Mouse (Mus musculus) cerebellum, adult 9-11 months (tissue): ENCODE measurements around the gene F11r.
"Not testable (repeated sequence)": the region's sequence is repeated elsewhere in the genome, so short reads cannot be mapped to it uniquely, and the experiment has no call there.

Experiments
- DNase-seq: peaks from one replicate; pipeline ENCODE4 v3.0.0; 2022

Gene F11r

DNA sequence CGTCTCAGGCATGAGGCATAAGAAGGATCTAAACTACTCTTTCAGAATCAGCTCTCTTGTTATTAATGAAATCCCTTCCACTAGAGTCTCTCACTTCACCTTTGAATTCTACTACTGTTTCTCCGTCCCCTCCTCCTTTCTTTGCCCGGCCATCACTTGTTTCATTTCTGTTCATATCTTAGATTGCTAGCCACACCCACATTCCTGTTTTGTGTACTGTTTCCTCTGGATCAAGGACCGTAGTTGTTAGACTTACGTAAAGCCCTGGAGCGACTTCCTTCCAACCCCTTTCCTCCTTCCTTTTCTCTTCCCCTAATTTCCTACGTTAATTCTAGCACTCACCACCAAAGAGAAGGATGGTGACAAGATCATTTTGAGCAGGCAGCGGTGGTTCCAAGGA lies 1.7 kb downstream of the F11r start:
- no peak for DNase-seq

DNA sequence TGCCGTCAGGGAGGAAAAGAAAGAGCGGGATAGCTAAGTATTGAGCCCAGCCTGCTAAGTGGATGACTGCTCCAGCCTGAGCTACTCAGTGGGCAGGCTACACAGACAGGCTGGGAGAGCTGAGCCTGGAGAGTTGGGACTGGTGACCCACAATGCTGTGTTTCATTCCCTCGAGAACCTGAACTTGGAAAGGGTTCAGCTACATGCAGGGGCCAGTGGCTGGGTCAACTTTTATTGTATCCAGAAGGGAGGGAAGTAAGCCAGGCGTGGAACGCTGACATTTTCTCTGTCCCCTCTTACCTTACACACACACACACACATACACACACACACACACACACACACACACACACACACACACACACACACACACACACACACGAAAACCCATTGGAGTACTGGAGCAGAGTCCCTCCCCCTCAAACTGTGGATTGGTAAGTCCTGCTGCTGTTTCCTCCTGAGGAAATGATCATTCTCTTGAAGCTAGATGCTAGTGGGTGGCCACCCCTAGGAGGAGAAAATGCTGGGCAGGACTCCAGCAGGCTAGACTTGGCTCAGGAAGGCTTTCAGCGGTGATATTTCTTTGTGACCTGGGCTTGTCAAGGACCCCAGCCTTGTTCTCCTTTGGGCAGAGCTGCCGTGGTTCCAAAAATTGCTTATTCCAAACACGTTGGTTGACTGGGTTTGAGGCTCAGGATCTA lies 2.8 kb downstream of the F11r start:
- DNase-seq: no peak

DNA sequence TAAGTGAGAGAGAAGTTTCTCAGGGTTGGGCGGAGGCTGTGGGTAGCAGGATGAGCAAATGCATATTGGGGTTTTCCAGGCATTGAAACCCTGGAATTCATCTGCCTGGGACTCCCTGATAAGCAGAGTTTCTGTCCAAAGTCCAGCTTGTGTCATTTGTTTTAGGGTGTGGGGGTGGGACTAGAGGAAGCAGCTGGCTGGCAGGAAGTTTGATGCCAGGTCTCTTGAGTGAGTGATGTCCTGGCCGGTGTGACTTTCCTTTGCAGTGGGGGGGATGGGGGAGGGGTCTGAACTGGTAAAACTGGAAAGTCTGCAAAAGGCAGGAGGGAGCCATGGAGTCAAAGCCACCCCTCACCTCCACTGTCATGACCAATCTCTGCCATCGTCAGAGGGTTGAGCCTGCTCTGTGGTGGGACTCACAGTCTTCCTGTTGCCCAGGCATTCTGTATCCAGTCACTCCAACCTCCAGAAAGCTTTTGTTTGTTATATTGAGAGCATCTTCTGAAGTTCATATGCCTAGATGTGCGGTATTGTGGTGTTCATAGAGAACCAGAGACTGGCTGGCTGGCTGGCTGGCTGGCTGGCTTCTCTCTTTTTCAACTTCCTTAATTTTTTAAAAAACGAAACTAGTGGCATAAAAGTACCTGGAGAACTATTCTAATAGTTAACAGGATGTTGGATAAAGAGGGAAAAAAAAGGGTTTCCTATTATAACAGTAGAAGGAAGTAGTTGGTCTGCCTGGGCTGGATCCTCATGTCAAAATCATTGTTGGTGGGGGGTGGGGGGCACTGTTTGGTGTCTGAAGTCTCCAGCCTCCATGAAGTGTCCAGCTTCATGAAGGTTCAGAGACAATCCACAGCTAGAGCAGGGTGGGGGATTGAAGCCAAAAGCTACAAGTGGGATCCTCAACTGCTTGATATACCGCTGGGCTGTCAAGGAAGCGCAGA lies 4.4 kb downstream of the F11r start:
- DNase-seq: no peak

DNA sequence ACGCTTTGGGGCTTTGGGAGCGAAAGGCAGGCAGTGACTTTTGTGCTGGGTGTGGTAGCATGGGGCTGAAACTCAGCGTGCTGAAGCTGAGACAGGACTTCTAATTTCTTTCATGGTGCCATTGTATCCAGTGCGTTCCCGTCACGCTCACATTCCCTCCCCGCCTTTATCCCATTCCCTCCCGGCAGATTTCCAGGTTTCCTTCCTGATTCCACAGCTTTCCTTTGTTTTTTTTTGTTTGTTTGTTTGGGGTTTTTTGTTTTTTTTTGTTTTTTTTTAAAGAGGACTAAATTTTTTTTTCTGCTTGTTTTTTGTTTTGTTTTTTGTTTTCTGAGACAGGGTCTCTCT lies 5.1 kb downstream of the F11r start:
- DNase-seq: no peak

DNA sequence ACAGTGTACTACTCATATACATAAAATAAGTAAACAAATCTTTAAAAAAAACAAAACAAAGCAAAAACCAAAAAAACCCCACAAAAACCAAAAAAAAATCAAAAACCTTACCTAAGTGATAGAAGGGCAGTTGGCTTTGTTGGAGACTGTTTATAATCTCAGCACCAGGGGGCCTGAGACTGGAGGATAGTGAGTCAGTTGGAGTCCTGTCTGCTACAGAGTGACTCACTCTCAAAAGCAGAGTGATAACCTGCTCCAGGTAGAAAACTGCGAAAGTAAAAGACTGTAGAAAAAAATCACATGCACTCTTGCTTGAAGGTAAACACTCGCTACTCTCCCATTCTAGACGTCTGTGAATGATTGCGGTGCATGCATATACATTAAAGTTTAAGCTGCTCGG lies 7.7 kb downstream of the F11r start:
- no peak for DNase-seq

DNA sequence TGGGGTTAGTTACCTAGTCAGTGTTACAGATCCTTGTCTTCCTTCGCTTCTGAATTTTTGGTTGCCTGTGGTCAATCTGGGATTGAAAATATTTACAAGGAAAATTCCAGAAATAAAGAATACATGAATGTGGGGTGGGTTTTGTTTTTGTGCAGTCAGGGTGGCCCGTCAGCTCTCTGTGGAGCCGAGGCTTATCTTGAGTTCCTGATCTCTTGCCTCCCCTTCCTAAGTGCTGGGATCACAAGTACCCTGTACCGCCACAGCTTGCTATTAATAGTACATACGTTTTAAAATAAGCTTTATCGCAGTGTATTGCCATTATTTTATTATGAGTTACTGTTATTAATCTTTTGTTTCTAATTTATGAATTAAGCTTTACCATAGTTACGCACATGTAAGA lies 9.5 kb downstream of the F11r start:
- no peak for DNase-seq

DNA sequence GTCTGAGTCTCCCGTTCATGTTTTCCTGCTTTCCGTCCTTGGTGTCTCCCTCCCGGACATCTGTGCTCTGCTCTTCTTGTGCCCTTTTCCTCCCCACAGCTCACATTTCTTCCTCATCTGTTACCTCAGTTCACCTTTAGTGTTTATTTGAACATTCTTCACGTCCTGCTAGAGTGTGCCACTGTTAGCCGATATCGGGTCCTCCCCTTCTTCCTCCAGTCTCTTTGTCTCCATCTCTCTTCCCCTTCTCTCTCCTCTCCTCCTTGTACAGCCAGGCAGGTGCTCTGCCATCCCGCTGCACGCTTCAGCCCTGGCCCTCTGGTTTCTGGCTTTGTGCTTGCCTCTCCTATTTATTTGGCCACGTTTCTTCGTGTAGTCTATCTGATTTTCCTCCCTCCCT lies 10.4 kb downstream of the F11r start:
- DNase-seq: no peak

DNA sequence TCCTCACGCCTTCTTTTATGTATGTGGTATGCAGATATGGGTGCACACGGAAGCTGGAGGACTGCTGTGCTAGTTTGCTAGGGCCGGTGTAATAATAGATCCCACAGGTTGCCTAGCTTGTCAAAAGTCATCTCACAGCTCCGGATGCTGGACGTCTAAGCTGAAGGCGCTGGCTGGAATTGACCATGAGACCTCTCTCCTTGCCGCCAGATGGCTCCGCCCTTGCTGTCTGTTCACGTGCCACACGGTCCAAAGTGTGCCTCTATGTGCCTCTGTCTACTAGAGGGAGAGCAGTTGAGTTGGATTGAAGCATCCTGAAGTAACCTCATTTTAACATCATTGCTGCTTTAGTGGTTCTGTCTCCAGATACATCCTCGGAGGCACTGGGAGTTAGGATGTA lies 12.7 kb downstream of the F11r start:
- DNase-seq: no peak

DNA sequence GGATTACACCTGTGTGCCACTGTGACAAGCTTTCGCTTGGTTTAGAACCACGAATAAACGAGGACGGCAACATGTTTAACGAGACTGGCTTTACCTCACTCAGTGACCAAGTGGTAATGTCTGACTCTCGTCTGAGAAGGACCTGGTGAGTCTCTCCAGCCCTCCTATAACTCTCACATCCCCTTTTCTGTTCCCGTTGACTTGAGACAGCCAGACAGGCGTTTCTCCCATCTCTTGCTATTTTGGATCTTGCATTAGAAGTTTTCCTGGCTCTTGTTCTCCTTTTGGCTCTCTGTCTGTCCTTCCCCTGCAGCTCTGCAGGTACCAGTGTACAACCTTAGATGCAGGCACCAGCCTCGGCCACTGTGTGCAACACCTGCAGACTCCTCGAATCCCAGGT lies 13.7 kb downstream of the F11r start:
- DNase-seq: no peak

DNA sequence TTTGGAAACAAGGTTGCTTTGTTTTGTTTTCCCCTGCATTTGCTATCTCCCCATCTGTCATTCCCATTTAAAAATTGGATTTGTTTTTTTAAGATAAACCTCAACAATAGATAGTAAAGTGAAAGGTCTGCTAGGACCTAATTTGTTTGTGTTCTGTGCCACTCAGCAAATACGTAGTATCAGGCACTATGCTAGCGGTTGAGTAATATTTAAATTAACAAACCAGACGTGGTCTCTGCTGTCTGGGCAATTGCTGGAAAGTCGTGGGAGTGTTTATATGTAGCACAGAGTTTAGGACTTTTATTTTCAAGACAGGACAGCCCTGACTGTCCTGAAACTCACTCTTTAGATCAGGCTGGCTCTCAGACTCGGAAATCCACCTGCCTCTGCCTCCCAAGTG lies 15.2 kb downstream of the F11r start:
- no peak for DNase-seq

DNA sequence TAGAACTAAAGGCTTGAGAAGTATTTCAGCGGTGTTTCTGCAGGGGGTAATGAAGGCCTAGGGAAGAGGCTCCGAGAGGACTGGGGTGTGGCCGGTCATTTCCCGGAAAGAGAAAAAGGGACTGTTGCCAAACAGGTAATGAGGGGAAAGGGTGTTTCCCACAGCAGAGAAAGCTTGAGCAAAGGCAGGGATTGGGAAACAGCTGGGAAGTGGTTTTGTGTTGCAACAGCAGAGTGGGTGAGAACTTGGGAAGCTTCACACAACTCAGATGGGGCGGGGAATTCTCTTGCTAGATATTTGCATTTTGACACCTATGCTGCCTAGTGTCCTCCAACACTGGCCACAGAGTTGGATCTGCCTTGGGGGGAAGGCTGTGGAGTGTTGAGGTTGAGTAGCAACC lies 15.6 kb downstream of the F11r start:
- no peak for DNase-seq

DNA sequence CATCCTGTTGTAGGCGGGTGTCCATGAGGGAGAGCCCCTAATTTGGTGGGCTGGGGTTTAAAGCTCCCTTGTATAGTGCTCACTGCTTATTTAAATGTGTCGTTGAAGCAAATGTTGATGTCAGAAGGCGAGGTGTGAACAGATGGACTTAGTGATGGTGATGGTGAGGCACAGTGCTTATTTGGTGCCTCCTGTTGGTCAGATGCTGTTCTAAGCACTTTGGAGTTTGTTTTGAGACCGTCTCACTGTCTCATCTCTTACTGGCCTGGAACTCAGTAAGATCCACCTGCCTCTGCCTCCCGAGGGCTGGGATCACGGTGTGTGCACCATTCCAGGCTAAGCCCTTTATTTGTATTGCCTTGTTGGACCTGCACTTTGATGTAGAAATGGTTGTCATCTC lies 17.6 kb downstream of the F11r start:
- DNase-seq: no peak

DNA sequence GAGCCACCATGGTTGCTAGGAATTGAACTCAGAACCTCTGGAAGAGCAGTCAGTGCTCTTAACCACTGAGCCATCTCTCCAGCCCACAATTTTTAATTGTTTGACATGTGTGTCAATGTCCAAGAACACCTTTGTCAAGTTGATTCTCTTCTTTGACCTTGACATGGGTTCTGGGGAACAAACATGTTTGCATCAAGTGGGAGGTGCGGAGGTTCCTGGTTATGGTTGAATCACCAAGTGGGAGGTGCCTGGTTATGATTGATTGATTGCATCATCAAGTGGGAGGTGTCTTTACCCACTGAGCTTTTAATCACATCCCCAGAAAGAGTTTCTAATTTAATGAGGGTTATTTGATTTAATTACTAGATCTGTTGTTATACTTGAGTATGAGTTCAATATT lies 20.2 kb downstream of the F11r start:
- no peak for DNase-seq

DNA sequence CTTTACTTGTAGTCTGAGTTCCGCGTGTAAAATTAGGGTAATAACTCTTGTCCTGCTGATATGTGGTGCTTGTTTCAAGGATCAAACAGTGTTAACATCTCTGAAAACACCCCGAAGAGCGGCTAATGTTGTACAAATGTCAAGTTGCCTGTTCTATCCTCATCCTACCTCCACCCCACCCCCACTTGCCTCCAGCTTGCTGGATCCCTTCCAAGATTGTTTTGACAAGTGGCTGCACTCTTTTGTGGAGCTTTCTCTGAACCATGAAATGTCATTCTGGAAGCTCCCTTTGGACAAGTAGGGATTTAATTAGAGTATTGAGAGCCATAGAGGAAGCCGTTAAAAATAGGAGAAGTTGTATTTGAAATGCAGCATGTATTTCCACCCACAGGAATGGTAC lies 22.5 kb downstream of the F11r start:
- no peak for DNase-seq

DNA sequence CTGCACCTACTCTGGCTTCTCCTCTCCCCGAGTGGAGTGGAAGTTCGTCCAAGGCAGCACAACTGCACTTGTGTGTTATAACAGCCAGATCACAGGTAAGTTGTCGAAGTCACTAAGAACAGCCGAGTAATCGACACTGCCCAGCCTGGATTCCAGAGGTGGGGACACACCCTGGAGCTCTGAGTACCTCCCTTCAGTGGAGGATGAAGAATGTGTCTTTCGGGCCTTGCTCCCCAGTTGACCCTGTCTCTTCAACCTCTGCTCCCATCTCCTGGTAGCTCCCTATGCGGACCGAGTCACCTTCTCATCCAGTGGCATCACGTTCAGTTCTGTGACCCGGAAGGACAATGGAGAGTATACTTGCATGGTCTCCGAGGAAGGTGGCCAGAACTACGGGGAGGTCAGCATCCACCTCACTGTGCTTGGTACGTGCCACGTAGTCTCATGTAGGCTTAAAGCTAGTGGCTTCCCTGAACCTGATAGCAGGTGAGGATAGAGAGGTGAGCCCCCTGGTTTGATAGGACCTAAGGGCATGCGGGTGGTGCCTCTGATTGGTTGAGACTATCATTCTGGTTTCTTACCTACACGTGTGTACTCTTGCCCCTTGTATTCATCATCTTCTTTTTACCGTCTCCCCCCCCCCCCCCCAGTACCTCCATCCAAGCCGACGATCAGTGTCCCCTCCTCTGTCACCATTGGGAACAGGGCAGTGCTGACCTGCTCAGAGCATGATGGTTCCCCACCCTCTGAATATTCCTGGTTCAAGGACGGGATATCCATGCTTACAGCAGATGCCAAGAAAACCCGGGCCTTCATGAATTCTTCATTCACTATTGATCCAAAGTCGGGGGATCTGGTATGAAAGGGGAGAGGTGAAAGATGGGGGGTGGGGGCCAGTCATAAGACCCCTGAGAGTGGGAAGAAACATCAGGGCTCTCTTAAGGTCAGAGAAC lies 23.5 kb downstream of the F11r start:
- DNase-seq: no peak

DNA sequence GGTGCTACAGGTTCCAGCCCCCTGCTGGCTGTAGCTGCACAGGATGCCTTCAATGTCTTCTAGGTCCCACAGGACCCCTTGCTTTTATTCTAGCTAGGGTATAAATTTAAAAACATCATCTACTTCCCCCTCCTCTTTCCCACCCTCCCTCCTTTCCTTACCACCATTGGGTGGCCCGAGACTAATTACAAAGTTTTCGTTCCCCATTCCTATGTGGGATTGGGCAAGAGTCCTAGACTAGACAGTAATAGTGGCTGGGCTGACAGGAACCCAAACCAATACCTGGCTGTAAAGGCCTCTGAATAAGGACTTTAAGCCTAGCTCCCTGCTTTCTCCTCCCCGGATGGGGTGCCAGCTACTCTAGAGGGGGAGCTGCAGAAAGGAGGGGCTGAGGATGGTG lies 25.8 kb downstream of the F11r start:
- no peak for DNase-seq

DNA sequence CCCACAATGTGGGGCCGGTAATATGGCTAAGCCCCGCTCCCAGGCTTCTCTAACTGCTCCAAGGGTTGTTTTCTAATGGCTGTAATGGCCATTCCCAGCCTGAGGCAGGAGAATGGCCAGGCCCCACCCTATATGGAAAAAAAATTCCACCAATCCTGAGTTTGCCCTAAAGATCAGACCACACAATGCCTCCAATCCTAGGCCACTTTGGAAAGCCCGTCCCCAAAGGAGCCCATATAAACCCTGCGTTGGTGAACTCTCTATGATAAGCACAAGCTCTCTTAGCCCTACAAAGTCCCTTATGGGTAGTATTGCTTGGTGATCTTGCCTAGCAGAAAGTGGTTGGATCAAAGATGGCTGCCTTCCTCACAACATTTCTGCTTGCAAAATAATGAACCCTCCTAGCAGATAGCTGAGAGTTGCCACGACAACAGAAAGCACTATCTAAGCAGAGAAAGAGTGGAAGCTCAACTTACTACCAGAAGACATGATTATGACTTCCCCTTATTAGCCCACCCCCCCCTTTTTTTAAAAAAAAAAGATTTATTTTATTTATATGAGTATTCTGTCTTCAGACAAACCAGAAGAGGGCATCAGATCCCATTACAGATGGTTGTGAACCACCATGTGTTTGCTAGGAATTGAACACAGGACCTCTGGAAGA lies 28.5 kb downstream of the F11r start:
- no peak for DNase-seq

DNA sequence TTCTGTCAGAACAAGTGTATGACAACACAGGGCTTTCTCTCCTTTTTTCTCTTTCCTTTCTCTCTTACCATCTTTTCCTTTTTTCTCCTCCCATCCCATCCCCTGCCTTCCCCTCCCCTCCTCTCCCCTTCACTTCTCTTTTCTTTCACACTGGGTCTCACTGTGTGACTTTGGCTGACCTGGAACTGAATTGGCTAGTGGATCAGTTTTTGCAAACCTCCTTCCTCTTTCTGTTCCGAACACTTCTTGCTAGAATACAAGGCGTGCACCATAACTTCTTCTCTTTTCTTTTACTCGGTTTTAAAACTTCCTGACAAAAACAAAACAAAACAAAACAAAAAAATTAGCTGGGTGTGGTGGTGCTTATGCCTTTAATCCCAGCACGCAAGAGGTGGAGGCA lies 29.2 kb downstream of the F11r start:
- DNase-seq: no peak

DNA sequence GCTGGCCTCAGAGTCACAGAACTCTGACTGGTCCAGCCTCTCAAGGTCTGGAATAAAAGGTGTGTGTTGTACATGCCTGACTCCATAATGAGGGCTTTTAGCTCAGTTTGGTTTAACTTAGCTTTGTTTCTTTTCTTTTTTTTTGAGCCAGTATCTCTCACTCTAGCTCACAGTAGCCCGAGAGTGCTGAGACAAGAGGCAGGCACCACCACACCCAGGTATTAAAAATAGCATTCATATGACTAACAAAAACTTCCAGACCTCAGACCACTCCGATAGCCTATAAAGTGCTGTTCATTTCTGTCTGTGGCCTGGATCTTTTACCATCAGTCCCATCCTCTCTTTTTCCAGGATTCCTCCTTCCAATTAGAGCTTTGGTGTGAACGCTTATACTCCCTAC lies 32.3 kb downstream of the F11r start:
- DNase-seq: no peak

DNA sequence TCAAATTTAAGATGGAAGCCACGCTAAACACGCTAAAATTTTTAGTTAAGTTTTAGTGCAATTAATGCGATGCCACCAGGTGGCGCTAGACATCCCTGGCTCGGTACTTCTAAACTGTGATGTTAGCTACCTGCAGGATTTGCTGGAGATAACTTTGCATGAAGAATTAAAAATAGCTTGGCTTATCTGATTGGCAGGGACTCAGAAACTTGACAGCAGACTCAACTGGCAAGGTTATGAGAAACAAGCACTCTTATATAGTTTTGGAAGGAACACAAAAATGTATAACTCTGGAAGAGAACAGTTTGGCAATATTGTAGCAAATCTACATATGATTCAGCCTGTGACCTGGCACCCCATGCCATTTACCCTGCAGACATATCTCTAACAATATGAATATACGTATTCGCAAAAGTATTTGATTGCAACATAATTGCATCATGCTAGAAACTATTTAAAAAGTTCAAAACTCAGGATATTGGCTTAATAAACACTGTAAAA lies 33.1 kb downstream of the F11r start:
- DNase-seq: peak; percentile 27

DNA sequence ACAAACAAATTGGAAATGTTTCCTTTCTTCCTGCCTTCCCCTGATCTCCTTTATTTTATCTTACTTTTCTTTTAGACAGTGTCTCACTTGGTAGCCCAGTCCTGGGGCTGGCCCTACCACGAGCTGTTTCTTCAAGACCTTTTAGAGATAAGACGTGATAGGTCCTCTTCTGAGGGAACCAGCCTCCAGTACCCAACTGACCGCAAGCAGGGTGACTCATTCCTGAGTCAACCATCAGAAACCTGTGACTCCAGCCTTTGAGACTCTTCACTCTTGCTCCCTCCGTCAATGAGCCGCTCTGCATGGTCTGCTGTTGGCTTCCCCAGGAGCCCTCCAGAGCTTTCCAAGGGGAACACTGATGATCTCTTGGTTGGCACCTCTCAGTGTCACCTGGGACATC lies 33.6 kb downstream of the F11r start:
- no peak for DNase-seq

DNA sequence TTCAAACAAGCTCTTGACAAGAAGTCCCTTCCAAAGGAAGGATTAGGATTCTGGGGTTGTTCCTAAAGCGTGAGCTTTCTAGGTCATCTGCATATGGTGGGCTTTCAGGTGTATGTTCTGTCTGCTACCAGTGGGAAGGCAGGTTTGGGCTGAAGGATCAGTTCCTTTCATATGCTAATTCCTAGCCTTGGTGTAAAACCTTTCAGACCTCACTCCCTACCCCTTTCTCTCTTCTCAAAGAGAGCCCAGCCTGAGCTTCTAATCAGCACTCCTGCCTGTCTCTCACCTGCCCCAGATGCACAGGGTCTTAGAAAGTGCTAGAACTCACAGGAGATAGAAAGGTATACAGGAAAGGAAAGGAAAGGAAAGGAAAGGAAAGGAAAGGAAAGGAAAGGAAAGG lies 34.1 kb downstream of the F11r start:
- DNase-seq: no peak

DNA sequence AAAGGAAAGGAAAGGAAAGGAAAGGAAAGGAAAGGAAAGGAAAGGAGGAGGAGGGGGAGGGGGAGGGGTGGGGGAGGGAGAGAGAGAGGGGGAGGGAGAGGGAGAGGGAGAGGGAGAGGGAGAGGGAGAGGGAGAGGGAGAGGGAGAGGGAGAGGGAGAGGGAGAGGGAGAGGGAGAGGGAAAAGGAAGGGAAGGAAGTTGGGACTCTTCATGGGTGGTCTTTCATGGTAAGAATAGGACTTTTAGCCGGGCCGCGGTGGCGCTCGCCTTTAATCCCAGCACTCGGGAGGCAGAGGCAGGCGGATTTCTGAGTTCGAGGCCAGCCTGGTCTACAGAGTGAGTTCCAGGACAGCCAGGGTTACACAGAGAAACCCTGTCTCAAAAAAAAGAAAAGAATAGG lies 34.6 kb downstream of the F11r start:
- not testable (repeated sequence) for DNase-seq
